Mouse (Mus musculus) embryonic facial prominence, embryonic 15.5 days (tissue): ENCODE measurements at regions not wholly inside any gene's neighbourhood (a gene's known extent, or its start where the extent isn't known, plus 50 kb on each side); places are given as distances from the start of the nearest gene placed in this dataset.

Experiments used
- ATAC-seq: fragments of 200-750 bp; cut with Nextera tagmentation; 2 replicates; pipeline ENCODE4 v1.8.0; 2017; ENCODE audit warnings: low read depth, moderate TSS enrichment; ENCODE audit not compliant: insufficient number of reproducible peaks, low FRiP score, low TSS enrichment
- H3K27ac ChIP-seq: fragments of 300-500 bp; sonication (generic); replicated peaks from 2 replicates; pipeline ENCODE4 v1.5.1; 2015; ENCODE audit warnings: mild to moderate bottlenecking, inconsistent platforms
- H3K27me3 ChIP-seq: fragments of 300-500 bp; sonication (generic); 2 replicates; pipeline ENCODE4 v1.6.1; 2015; ENCODE audit warnings: inconsistent platforms
- H3K36me3 ChIP-seq: fragments of 300-500 bp; sonication (generic); 2 replicates; pipeline ENCODE4 v1.6.1; 2015; ENCODE audit warnings: mild to moderate bottlenecking, inconsistent platforms
- H3K4me1 ChIP-seq: fragments of 300-500 bp; sonication (generic); 2 replicates; pipeline ENCODE4 v1.6.1; 2015; ENCODE audit warnings: inconsistent platforms
- H3K4me2 ChIP-seq: fragments of 300-500 bp; sonication (generic); replicated peaks from 2 replicates; pipeline ENCODE4 v1.6.1; 2015; ENCODE audit warnings: mild to moderate bottlenecking, inconsistent platforms
- H3K4me3 ChIP-seq: fragments of 300-500 bp; sonication (generic); replicated peaks from 2 replicates; pipeline ENCODE4 v1.5.1; 2015; ENCODE audit warnings: mild to moderate bottlenecking, inconsistent platforms
- H3K9ac ChIP-seq: fragments of 300-500 bp; sonication (generic); 2 replicates; pipeline ENCODE4 v1.6.1; 2015; ENCODE audit warnings: inconsistent platforms
- H3K9me3 ChIP-seq: fragments of 300-500 bp; sonication (generic); replicated peaks from 2 replicates; pipeline ENCODE4 v1.6.1; 2016; ENCODE audit warnings: inconsistent platforms
- WGBS: fragments of 180-500 bp; shearing (Covaris S2); methylation state at CpG from one replicate; pipeline ENCODE4 v1.1.7; 2015; 5-methylcytosine and 5-hydroxymethylcytosine counted together

DNA sequence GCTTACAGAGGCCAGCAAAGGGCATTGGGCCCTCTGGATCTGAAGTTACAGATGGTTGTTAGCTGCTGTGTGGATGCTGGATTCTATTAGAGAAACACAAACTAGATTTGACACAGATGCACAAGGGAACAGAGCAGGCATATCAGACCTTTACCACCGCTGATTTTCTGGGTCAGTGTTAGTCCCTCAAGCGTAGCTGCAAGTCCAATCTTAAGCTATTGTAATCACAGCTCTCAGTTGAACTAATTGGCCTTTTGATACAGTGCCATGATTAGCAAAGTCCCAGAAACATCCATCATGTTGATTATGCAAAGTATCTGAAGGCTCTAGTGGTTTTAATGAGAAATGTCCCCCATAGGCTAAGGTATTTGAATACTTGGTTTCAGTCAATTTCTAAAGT lies 54.2 kb upstream of the Plppr5 start:
- no peak overlapping the region for H3K27ac ChIP-seq

DNA sequence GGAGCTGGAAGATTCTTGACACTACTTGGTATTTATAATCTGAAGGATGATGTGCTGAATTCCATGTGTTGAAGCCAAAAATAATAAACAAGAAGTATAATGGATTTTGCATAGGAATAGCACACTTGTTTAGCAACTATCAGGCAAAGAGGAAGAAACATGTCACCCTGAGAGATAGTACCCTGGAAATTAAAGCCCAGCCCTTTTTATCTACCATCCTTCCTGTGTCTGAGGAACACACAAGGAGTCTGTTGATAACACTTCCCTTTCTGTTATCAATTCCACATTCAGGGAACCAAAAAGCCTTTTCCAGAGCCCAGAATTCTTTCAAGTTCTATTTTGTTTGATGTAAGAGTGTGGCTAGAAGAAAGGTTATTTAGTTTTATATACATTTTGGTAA lies 66.5 kb upstream of the Plppr5 start:
- no peak for ATAC-seq
- H3K4me1 ChIP-seq = no peaks in the 10 kb centered on the region
- no peak overlapping the region for H3K27ac ChIP-seq
- H3K36me3 ChIP-seq = no peaks in the 10 kb centered on the region
- no peak overlapping the region for H3K4me3 ChIP-seq
- H3K9me3 ChIP-seq = no peaks in the 10 kb centered on the region
- no peak overlapping the region for H3K9ac ChIP-seq
- no peak overlapping the region for H3K4me2 ChIP-seq
- no peaks in the 10 kb centered on the region for H3K27me3 ChIP-seq

More for the DNA sequence above, 54.2 kb upstream of the Plppr5 start:
- no peak overlapping the region for H3K4me3 ChIP-seq
- 29% methylated on average over 2 of the region's 2 CpGs for WGBS
- ATAC-seq = no peak
- no peaks in the 10 kb centered on the region for H3K27me3 ChIP-seq
- H3K36me3 ChIP-seq = no peaks in the 10 kb centered on the region
- no peaks in the 10 kb centered on the region for H3K9me3 ChIP-seq
- H3K9ac ChIP-seq = no peak overlapping the region
- no peaks in the 10 kb centered on the region for H3K4me1 ChIP-seq
- no peak overlapping the region for H3K4me2 ChIP-seq

DNA sequence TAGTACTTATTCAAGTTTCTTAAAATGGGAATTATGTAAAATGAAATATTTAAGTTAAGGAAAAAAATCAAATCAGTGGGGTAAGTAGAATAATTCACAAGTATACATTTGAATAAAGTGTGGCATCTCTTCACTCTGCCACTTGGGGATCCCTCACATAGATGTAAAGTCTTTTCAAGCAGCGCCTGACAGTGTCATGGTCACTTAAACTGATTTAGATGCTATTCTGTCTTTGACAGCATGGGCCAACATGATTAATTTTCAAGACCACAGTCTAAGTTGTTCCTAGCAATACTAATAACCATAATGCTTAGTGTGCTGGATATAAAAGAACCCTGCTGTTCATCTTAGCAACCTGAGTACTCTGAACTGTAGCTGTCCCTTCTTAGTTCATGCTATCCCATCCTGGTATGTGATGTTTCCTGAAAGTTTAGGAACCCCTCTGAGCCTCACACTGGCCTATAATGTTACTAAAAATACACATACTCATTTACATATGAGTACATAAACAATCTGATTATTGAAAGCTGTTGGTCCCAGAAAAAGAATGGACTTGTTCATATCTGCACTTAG lies 68.4 kb upstream of the Plppr5 start:
- Histone ChIP-seq H3K4me1 (no peaks in the 10 kb centered on the region), H3K4me3 (no peak overlapping the region), H3K27me3 (no peaks in the 10 kb centered on the region), H3K27ac (no peak overlapping the region), H3K9ac (no peak overlapping the region), H3K4me2 (no peak overlapping the region), H3K36me3 (no peaks in the 10 kb centered on the region), H3K9me3 (no peaks in the 10 kb centered on the region)
- no peak for ATAC-seq
- 71% methylated on average over 1 of the region's 1 CpGs for WGBS

DNA sequence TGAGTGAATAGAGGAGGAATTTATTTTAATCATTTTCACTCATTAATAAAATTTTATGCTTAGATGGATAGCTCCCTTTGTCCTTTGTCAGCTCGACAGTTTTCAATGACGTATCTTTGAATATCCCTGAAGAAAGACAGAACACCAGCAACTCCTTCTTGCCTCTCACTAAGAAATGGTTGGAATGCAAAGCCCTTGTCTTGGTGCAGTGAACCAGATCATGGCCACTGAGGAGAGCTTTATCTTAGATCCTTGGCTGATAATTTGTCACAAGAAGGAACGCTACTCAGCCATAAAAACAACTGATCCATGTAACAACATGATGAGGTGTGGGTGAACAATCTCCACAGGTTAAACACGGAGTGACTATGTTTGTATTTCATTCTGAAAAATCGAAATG lies 73.5 kb upstream of the Plppr5 start:
- Histone ChIP-seq H3K27me3 (no peaks in the 10 kb centered on the region), H3K9me3 (no peaks in the 10 kb centered on the region), H3K9ac (no peak overlapping the region), H3K36me3 (no peaks in the 10 kb centered on the region), H3K27ac (no peak overlapping the region), H3K4me1 (no peaks in the 10 kb centered on the region), H3K4me3 (no peak overlapping the region), H3K4me2 (no peak overlapping the region)
- no peak for ATAC-seq
- 62% methylated on average over 5 of the region's 5 CpGs for WGBS

DNA sequence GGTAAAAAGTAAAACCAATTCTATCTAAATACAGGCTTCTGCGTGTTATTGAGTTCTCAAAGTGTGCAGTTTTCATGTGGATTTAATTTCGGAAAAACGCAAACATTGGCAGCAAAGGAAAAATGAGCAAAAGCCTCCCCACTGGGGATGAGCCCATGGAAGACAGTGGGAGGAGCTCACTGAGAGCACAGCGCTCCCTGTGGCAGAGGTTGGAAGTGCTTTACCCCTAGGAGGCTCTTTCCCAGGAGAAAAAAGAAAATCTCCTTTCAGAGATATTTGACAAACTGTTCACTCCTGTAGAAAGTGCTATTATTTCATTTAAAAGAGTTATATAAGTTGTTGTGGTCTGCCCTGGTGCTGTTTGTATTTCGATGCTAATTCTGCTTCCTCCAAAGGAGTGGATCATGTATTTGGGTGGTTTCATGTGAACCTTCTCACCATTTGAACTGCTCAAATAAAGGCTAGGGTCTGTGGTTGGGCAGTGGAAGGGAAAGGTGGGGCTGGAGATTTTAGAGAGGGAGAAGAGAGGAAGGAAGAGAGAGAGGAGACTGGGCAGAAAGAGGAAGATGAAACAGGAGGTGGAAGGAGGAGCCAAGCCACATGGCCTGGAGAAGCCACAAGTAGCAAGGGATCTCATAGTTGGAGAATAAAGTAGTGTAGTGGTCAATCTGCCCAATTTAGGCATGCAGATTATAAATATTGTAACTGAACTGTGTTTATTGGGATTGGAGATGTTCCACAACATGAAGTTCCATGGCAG lies 76.3 kb upstream of the Plppr5 start:
- WGBS = 66% methylated on average over 5 of the region's 5 CpGs
- no peaks in the 10 kb centered on the region for H3K36me3 ChIP-seq
- H3K4me3 ChIP-seq = no peak overlapping the region
- H3K27me3 ChIP-seq = no peaks in the 10 kb centered on the region
- no peak overlapping the region for H3K9ac ChIP-seq
- no peaks in the 10 kb centered on the region for H3K9me3 ChIP-seq
- no peak overlapping the region for H3K4me2 ChIP-seq
- H3K27ac ChIP-seq = no peak overlapping the region
- H3K4me1 ChIP-seq = no peaks in the 10 kb centered on the region
- no peak for ATAC-seq

DNA sequence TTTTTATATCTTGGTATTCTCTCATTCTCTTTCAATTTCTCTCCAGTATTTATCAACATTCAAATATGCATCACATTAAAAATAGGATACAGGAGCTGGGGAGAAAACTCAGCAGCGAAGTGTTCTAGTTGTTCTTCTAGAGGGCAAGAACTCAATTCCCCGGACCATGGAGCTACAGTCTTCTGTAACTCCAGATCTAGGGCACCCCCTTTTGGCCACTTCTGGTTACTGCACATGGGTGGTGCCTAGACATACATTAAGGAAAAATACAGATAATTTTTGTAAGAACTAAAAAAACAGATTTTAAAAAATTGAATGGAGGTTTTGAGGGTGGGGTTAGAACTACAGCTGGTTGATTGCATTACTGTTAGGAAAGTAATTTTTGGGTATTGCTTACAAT lies 80.5 kb upstream of the Plppr5 start:
- Histone ChIP-seq H3K9ac (no peak overlapping the region), H3K36me3 (no peaks in the 10 kb centered on the region), H3K27ac (no peak overlapping the region), H3K4me1 (no peaks in the 10 kb centered on the region), H3K9me3 (no peaks in the 10 kb centered on the region), H3K4me2 (no peak overlapping the region), H3K27me3 (no peaks in the 10 kb centered on the region), H3K4me3 (no peak overlapping the region)
- ATAC-seq = no peak
- 74% methylated on average over 2 of the region's 2 CpGs for WGBS

DNA sequence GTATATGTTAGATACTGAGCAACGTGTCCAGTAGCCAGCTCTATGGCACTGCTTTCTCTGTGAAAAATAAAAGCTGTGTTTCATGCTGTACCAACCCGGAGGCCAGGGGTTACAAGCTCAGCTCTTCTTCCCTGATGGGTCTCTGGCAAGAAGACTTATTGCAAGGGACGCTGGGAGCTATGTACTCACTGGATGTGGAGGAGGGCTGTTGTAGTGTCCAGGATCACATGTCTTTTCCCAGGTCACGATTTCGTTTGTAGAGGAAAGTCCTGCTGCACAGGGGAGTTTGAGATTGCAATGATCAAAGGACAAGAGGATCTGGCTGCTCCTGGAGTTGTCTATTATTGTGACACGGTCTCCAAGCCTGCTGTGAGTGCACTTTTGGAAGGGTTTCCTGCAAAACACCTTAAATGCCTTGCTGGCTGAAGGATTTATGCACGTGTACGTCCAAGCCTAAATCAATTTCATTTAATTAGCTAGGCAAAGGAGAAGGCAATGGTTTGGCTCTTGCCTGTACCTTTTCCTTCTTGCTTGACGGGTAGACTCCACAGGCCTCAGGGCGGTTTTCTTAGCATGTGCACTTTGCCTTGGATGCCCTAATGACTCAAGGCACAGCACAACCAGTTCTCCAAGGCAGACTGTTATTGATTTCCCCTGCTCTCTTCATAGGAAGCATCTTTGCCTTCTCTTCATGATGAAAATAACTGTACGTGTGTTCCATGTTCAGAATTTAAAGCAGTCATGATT lies 87.2 kb upstream of the Plppr5 start:
- no peak overlapping the region for H3K4me3 ChIP-seq
- H3K27me3 ChIP-seq = no peaks in the 10 kb centered on the region
- H3K36me3 ChIP-seq = no peaks in the 10 kb centered on the region
- H3K4me2 ChIP-seq = no peak overlapping the region
- ATAC-seq = no peak
- H3K4me1 ChIP-seq = no peaks in the 10 kb centered on the region
- WGBS = 71% methylated on average over 11 of the region's 11 CpGs
- H3K9me3 ChIP-seq = no peaks in the 10 kb centered on the region
- H3K9ac ChIP-seq = no peak overlapping the region
- no peak overlapping the region for H3K27ac ChIP-seq

DNA sequence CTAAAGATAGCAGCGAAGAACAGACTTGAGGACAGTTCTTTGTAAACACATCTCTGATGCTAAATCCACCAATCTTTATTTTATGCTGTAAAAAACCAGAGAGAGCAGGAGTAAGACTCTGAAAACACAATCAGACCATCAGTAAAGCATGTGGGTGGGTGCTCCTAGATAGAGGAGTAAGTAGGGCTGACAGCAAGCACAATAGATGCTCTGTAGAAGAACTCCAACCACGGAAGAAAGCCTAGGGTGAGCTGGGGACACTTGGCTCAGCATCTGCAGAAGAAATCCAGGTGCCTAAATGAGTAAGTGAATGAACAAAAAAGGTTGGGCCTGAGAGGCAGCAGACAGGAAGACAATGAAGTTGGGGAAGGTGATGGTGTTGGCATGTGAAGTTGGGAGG lies 88.3 kb upstream of the Plppr5 start:
- no peaks in the 10 kb centered on the region for H3K36me3 ChIP-seq
- no peaks in the 10 kb centered on the region for H3K27me3 ChIP-seq
- H3K9me3 ChIP-seq = no peaks in the 10 kb centered on the region
- no peak overlapping the region for H3K4me2 ChIP-seq
- no peak overlapping the region for H3K9ac ChIP-seq
- H3K27ac ChIP-seq = no peak overlapping the region
- no peak for ATAC-seq
- 73% methylated on average over 2 of the region's 2 CpGs for WGBS
- H3K4me1 ChIP-seq = no peaks in the 10 kb centered on the region
- no peak overlapping the region for H3K4me3 ChIP-seq

DNA sequence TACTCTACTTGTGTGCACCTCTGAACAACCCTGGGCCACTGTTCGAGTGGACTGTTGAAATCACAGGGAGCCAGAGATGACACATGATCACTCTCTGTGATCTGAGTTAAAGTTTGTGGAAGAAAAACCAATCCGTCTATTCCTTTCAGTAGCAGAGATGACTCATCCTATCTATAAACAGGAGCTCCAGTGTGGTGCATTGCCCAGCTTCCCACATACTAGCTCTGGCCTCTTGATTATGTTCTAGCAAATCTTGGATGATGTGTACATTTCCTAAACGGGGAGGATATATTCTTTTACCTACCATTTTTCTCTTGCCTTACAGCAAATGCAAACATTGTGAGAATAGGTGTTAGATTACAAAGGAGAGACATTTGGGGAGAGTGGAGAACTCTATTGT lies 94.5 kb upstream of the Plppr5 start:
- no peak for ATAC-seq
- Histone ChIP-seq H3K27me3 (no peaks in the 10 kb centered on the region), H3K4me3 (no peak overlapping the region), H3K4me2 (no peak overlapping the region), H3K9ac (no peak overlapping the region), H3K27ac (no peak overlapping the region), H3K4me1 (no peaks in the 10 kb centered on the region), H3K36me3 (no peaks in the 10 kb centered on the region), H3K9me3 (no peaks in the 10 kb centered on the region)
- WGBS = 55% methylated on average over 3 of the region's 3 CpGs

DNA sequence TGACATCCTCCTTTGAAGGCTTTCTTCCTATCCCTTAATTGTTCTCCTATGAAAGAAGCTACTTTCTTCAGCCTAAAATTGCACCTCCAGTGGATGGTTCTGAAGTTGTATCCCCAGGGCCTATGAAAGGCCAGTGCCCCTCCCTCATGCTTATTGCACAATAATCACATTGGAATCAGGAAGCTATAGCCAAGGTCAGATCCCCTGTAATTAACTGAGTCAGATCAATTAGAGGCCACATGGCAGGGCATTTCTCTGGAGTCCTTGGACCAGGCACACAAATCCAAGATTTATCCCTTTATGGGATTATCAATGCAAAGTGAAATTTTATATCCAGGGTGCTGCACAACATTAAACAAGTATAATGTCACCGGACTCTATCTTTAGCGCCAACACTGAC lies 98.8 kb upstream of the Plppr4 start:
- H3K27ac ChIP-seq = no peak overlapping the region
- no peaks in the 10 kb centered on the region for H3K9me3 ChIP-seq
- H3K9ac ChIP-seq = no peak overlapping the region
- no peaks in the 10 kb centered on the region for H3K27me3 ChIP-seq
- WGBS = 73% methylated on average over 2 of the region's 2 CpGs
- H3K4me1 ChIP-seq = no peaks in the 10 kb centered on the region
- no peak overlapping the region for H3K4me2 ChIP-seq
- H3K4me3 ChIP-seq = no peak overlapping the region
- H3K36me3 ChIP-seq = no peaks in the 10 kb centered on the region
- no peak for ATAC-seq

DNA sequence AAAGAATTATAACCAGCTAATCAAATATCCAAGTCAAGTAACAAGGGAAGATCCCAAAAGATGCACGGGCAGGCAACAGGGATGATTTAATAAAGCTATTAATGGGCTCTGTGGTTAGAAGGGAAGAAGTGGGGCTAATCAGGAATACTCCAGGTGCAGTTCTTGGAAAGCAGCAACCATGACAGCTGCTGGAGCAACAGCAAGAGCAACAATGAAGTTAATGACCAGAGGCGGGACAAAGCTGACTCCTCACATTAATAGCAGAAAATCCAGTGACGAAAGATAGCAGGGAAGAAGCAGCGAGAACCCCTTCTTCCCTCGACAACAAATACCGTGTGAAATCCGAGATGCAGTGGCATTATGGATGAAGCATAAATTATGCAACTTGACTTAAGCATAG lies 89.9 kb upstream of the Plppr4 start:
- no peak for ATAC-seq
- WGBS = 64% methylated on average over 7 of the region's 7 CpGs
- no peaks in the 10 kb centered on the region for H3K27me3 ChIP-seq
- H3K4me2 ChIP-seq = no peak overlapping the region
- H3K4me1 ChIP-seq = no peaks in the 10 kb centered on the region
- H3K27ac ChIP-seq = no peak overlapping the region
- no peak overlapping the region for H3K4me3 ChIP-seq
- no peak overlapping the region for H3K9ac ChIP-seq
- H3K36me3 ChIP-seq = no peaks in the 10 kb centered on the region
- H3K9me3 ChIP-seq = no peaks in the 10 kb centered on the region
